Mouse (Mus musculus): Measurements from ENCODE around the gene Rab3il1. TPM values are rescaled to one million over a fixed set of nuclear protein-coding genes. Genes with fewer than 3 reads are reported as not detected.
A peak's percentile ranks its signal among the peaks of the same experiment; 100 is the strongest.

Rab3il1 gene
- polyA plus RNA-seq, 1 experiment from 2014 or later: 35.7 TPM

GRCm38 (mm10) chr19:10056686-10057085, 55.2 kb downstream of the Rab3il1 start:
- Histone ChIP-seq H3K27ac (ENCODE audit: low read depth, low read length) (no peak overlapping the region), H3K36me3 (ENCODE audit: control insufficient read depth, insufficient read depth, low read length) (no peaks in the 10 kb centered on the region), H3K4me2 (replicated peaks; ENCODE audit: low read depth, low read length) (no peak overlapping the region), H3K9me3 (ENCODE audit: control insufficient read depth, low read length) (no peaks in the 10 kb centered on the region), H3K4me3 (ENCODE audit: low read depth, low read length) (no peak overlapping the region), H3K9ac (ENCODE audit: low read depth, low read length) (no peak overlapping the region), H3K4me1 (replicated peaks; ENCODE audit: control insufficient read depth, insufficient read depth, low read length) (no peaks in the 10 kb centered on the region), H3K27me3 (ENCODE audit: control insufficient read depth, insufficient read depth, low read length) (no peaks in the 10 kb centered on the region)
- no peak for ATAC-seq (ENCODE audit: low FRiP score)
- WGBS: 93% methylated on average over 3 of the region's 3 CpGs
- no peak for DNase-seq (ENCODE audit: low spot score)

- ATAC-seq (ENCODE audit: low FRiP score) (no peak), DNase-seq (ENCODE audit: low spot score) (no peak)
- 0 out of 2 replicates have a peak, but pooled peaks cover 6% of the 10 kb centered on the region for H3K36me3 ChIP-seq (ENCODE audit: control insufficient read depth, insufficient read depth, low read length)
- no peak overlapping the region for H3K4me2 ChIP-seq (replicated peaks; ENCODE audit: low read depth, low read length)
- no peaks in the 10 kb centered on the region for H3K4me1 ChIP-seq (replicated peaks; ENCODE audit: control insufficient read depth, insufficient read depth, low read length)
- no peak overlapping the region for H3K9ac ChIP-seq (ENCODE audit: low read depth, low read length)
- no peak overlapping the region for H3K27ac ChIP-seq (ENCODE audit: low read depth, low read length)
- 65% methylated on average over 11 of the region's 11 CpGs for WGBS
- H3K9me3 ChIP-seq (ENCODE audit: control insufficient read depth, low read length): no peaks in the 10 kb centered on the region
- no peak overlapping the region for H3K4me3 ChIP-seq (ENCODE audit: low read depth, low read length)
- no peaks in the 10 kb centered on the region for H3K27me3 ChIP-seq (ENCODE audit: control insufficient read depth, insufficient read depth, low read length)
Measured at GRCm38 (mm10) chr19:10057486-10058351, 56.2 kb downstream of the Rab3il1 start.

GRCm38 (mm10) chr19:10058352-10058825, 56.9 kb downstream of the Rab3il1 start:
- Histone ChIP-seq H3K4me2 (replicated peaks; ENCODE audit: low read depth, low read length) (no peak overlapping the region), H3K9ac (ENCODE audit: low read depth, low read length) (no peak overlapping the region), H3K27me3 (ENCODE audit: control insufficient read depth, insufficient read depth, low read length) (no peaks in the 10 kb centered on the region), H3K9me3 (ENCODE audit: control insufficient read depth, low read length) (no peaks in the 10 kb centered on the region), H3K4me3 (ENCODE audit: low read depth, low read length) (no peak overlapping the region), H3K36me3 (ENCODE audit: control insufficient read depth, insufficient read depth, low read length) (0 out of 2 replicates have a peak, but pooled peaks cover 6% of the 10 kb centered on the region), H3K4me1 (replicated peaks; ENCODE audit: control insufficient read depth, insufficient read depth, low read length) (no peaks in the 10 kb centered on the region), H3K27ac (ENCODE audit: low read depth, low read length) (no peak overlapping the region)
- no peak for ATAC-seq (ENCODE audit: low FRiP score)
- 80% methylated on average over 1 of the region's 1 CpGs for WGBS
- DNase-seq (ENCODE audit: low spot score): no peak

- Histone ChIP-seq H3K27ac (ENCODE audit: low read depth, low read length) (no peak overlapping the region), H3K4me3 (ENCODE audit: low read depth, low read length) (no peak overlapping the region), H3K9me3 (ENCODE audit: control insufficient read depth, low read length) (no peaks in the 10 kb centered on the region), H3K4me1 (replicated peaks; ENCODE audit: control insufficient read depth, insufficient read depth, low read length) (no peaks in the 10 kb centered on the region), H3K9ac (ENCODE audit: low read depth, low read length) (no peak overlapping the region), H3K27me3 (ENCODE audit: control insufficient read depth, insufficient read depth, low read length) (no peaks in the 10 kb centered on the region), H3K4me2 (replicated peaks; ENCODE audit: low read depth, low read length) (no peak overlapping the region), H3K36me3 (ENCODE audit: control insufficient read depth, insufficient read depth, low read length) (peaks cover 10% of the 10 kb centered on the region)
- WGBS: 69% methylated on average over 9 of the region's 9 CpGs
- DNase-seq (ENCODE audit: low spot score) (no peak), ATAC-seq (ENCODE audit: low FRiP score) (no peak)
Measured at GRCm38 (mm10) chr19:10058876-10059427, 57.5 kb downstream of the Rab3il1 start.

GRCm38 (mm10) chr19:10059911-10060567, 58.6 kb downstream of the Rab3il1 start:
- Histone ChIP-seq H3K4me1 (replicated peaks; ENCODE audit: control insufficient read depth, insufficient read depth, low read length) (no peaks in the 10 kb centered on the region), H3K36me3 (ENCODE audit: control insufficient read depth, insufficient read depth, low read length) (peaks cover 17% of the 10 kb centered on the region), H3K9ac (ENCODE audit: low read depth, low read length) (no peak overlapping the region), H3K4me3 (ENCODE audit: low read depth, low read length) (no peak overlapping the region), H3K9me3 (ENCODE audit: control insufficient read depth, low read length) (no peaks in the 10 kb centered on the region), H3K27ac (ENCODE audit: low read depth, low read length) (no peak overlapping the region), H3K27me3 (ENCODE audit: control insufficient read depth, insufficient read depth, low read length) (no peaks in the 10 kb centered on the region), H3K4me2 (replicated peaks; ENCODE audit: low read depth, low read length) (no peak overlapping the region)
- WGBS: 61% methylated on average over 10 of the region's 10 CpGs
- DNase-seq (ENCODE audit: low spot score): peak; percentile 68
- peak; percentile 55 for ATAC-seq (ENCODE audit: low FRiP score)

GRCm38 (mm10) chr19:10060783-10061590, 59.5 kb downstream of the Rab3il1 start:
- Histone ChIP-seq H3K27ac (ENCODE audit: low read depth, low read length) (no peak overlapping the region), H3K9me3 (ENCODE audit: control insufficient read depth, low read length) (no peaks in the 10 kb centered on the region), H3K4me1 (replicated peaks; ENCODE audit: control insufficient read depth, insufficient read depth, low read length) (no peaks in the 10 kb centered on the region), H3K9ac (ENCODE audit: low read depth, low read length) (no peak overlapping the region), H3K4me3 (ENCODE audit: low read depth, low read length) (no peak overlapping the region), H3K36me3 (ENCODE audit: control insufficient read depth, insufficient read depth, low read length) (peaks cover 24% of the 10 kb centered on the region), H3K27me3 (ENCODE audit: control insufficient read depth, insufficient read depth, low read length) (no peaks in the 10 kb centered on the region), H3K4me2 (replicated peaks; ENCODE audit: low read depth, low read length) (no peak overlapping the region)
- ATAC-seq (ENCODE audit: low FRiP score) (no peak), DNase-seq (ENCODE audit: low spot score) (no peak)
- WGBS: 50% methylated on average over 8 of the region's 8 CpGs

GRCm38 (mm10) chr19:10061624-10062023, 60.2 kb downstream of the Rab3il1 start:
- H3K4me2 ChIP-seq (replicated peaks; ENCODE audit: low read depth, low read length): no peak overlapping the region
- H3K27me3 ChIP-seq (ENCODE audit: control insufficient read depth, insufficient read depth, low read length): no peaks in the 10 kb centered on the region
- DNase-seq (ENCODE audit: low spot score) (no peak), ATAC-seq (ENCODE audit: low FRiP score) (no peak)
- no peak overlapping the region for H3K9ac ChIP-seq (ENCODE audit: low read depth, low read length)
- no peak overlapping the region for H3K4me3 ChIP-seq (ENCODE audit: low read depth, low read length)
- 100% methylated on average over 2 of the region's 2 CpGs for WGBS
- peaks cover 30% of the 10 kb centered on the region for H3K36me3 ChIP-seq (ENCODE audit: control insufficient read depth, insufficient read depth, low read length)
- no peak overlapping the region for H3K27ac ChIP-seq (ENCODE audit: low read depth, low read length)
- H3K4me1 ChIP-seq (replicated peaks; ENCODE audit: control insufficient read depth, insufficient read depth, low read length): no peaks in the 10 kb centered on the region
- H3K9me3 ChIP-seq (ENCODE audit: control insufficient read depth, low read length): no peaks in the 10 kb centered on the region

GRCm38 (mm10) chr19:10062292-10062691, 60.8 kb downstream of the Rab3il1 start:
- Histone ChIP-seq H3K4me2 (replicated peaks; ENCODE audit: low read depth, low read length) (no peak overlapping the region), H3K36me3 (ENCODE audit: control insufficient read depth, insufficient read depth, low read length) (peaks cover 36% of the 10 kb centered on the region), H3K4me3 (ENCODE audit: low read depth, low read length) (no peak overlapping the region), H3K27me3 (ENCODE audit: control insufficient read depth, insufficient read depth, low read length) (no peaks in the 10 kb centered on the region), H3K9ac (ENCODE audit: low read depth, low read length) (no peak overlapping the region), H3K9me3 (ENCODE audit: control insufficient read depth, low read length) (no peaks in the 10 kb centered on the region), H3K27ac (ENCODE audit: low read depth, low read length) (no peak overlapping the region), H3K4me1 (replicated peaks; ENCODE audit: control insufficient read depth, insufficient read depth, low read length) (no peaks in the 10 kb centered on the region)
- ATAC-seq (ENCODE audit: low FRiP score): no peak
- WGBS: 92% methylated on average over 8 of the region's 8 CpGs
- no peak for DNase-seq (ENCODE audit: low spot score)

Data from hindbrain, embryonic 11.5 days (tissue).